Mouse (Mus musculus) midbrain, postnatal 0 days (tissue): ENCODE measurements around the gene Nfam1. TPM values are rescaled to one million over a fixed set of nuclear protein-coding genes. Genes with fewer than 3 reads are reported as not detected.

ENCODE experiments used
- ATAC-seq: fragments of 200-750 bp; cut with Nextera tagmentation; 2 replicates; pipeline ENCODE4 v1.8.0; 2017; ENCODE audit warnings: moderate number of reproducible peaks, mild to moderate bottlenecking, moderate TSS enrichment, moderate library complexity; ENCODE audit not compliant: low FRiP score
- DNase-seq: peaks from one replicate; pipeline ENCODE4 v3.0.0-alpha.2; 2015; ENCODE audit warnings: low spot score
- H3K27ac ChIP-seq: fragments of 300-500 bp; sonication (generic); 2 replicates; pipeline ENCODE4 v1.5.1; 2014; ENCODE audit warnings: low read depth, mild to moderate bottlenecking, low read length, mixed read lengths
- H3K27me3 ChIP-seq: fragments of 300-500 bp; sonication (generic); 2 replicates; pipeline ENCODE4 v1.6.1; 2014; ENCODE audit warnings: low read length, control low read depth, mixed read lengths; ENCODE audit not compliant: insufficient read depth
- H3K36me3 ChIP-seq: fragments of 300-500 bp; sonication (generic); 2 replicates; pipeline ENCODE4 v1.6.1; 2014; ENCODE audit warnings: low read length, control low read depth, mixed read lengths; ENCODE audit not compliant: insufficient read depth
- H3K4me1 ChIP-seq: fragments of 300-500 bp; sonication (generic); 2 replicates; pipeline ENCODE4 v1.6.1; 2014; ENCODE audit warnings: mild to moderate bottlenecking, control low read depth, antibody characterized with exemption, low read length, mixed read lengths; ENCODE audit not compliant: insufficient read depth
- H3K4me2 ChIP-seq: fragments of 300-500 bp; sonication (generic); 2 replicates; pipeline ENCODE4 v1.6.1; 2014; ENCODE audit warnings: low read depth, mild to moderate bottlenecking, low read length, mixed read lengths; ENCODE audit not compliant: poor library complexity, severe bottlenecking
- H3K4me3 ChIP-seq: fragments of 300-500 bp; sonication (generic); 2 replicates; pipeline ENCODE4 v1.5.1; 2014; ENCODE audit warnings: low read depth, mild to moderate bottlenecking, low read length, moderate library complexity
- H3K9ac ChIP-seq: fragments of 300-500 bp; sonication (generic); replicated peaks from 2 replicates; pipeline ENCODE4 v1.6.1; 2014; ENCODE audit warnings: mild to moderate bottlenecking, low read length, moderate library complexity, mixed read lengths; ENCODE audit not compliant: poor library complexity, severe bottlenecking
- H3K9me3 ChIP-seq: fragments of 300-500 bp; sonication (generic); 2 replicates; pipeline ENCODE4 v1.6.1; 2016; ENCODE audit warnings: low read length, control low read depth
- CTCF ChIP-seq: IDR thresholded peaks from 2 replicates; pipeline ENCODE4 v1.5.1; 2016; ENCODE audit warnings: antibody characterized with exemption, mild to moderate bottlenecking
- WGBS: fragments of 180-500 bp; shearing (Covaris S2); extraction: QIAGEN DNeasy Blood & Tissue Kit; methylation state at CpG from one replicate; pipeline ENCODE4 v1.1.7; 2014; 5-methylcytosine and 5-hydroxymethylcytosine counted together
- polyA plus RNA-seq: library from polyadenylated mRNA; unstranded; fragments of >200 nt; fragmentation: Nextera tagmentation; extraction: Ambion mirVana; gene quantifications from 2 replicates; pipeline ENCODE4 v1.2.1, GENCODE M21; 2015
- total RNA-seq: library from RNA; depleted of rRNA; stranded (reverse); fragments of >200 nt; gene quantifications from 2 replicates; pipeline ENCODE4 v1.2.3, GENCODE M21; 2014

Nfam1 gene
- total and polyA plus RNA-seq, 2 experiments from 2014 or later, result 1.9 to 4.1 TPM

DNA sequence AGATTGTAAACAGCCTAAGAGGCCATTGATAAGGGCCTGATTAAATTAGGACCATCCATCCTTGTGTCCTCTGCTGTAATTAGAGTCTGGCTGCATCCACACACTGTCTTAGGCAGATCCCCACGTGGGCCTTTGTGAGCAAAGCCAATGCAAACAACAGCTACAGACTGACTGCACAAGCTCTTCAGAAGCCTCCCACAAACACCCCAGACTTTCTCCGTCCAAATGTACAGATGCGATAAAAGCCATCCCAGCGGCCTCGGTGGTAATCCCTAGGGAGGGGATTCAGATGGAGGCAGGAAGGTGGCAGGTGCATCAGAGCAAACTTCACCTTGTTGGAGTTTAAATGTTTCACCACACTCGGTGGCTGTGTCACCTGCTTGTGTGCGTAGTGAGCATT, 37.9 kb downstream of the Nfam1 start:
- Histone ChIP-seq H3K36me3 (no peaks in the 10 kb centered on the region), H3K27me3 (no peaks in the 10 kb centered on the region), H3K9me3 (no peaks in the 10 kb centered on the region), H3K4me3 (no peak overlapping the region), H3K27ac (peak overlapping the region; percentile 62), H3K9ac (0 out of 2 replicates have a peak overlapping the region, but pooled peaks have one; percentile 13), H3K4me1 (peaks cover 21% of the 10 kb centered on the region; the same call in 1 of the 2 replicates), H3K4me2 (no peak overlapping the region)
- WGBS, result 36% methylated on average over 7 of the region's 7 CpGs
- ATAC-seq, result no peak
- peak; percentile 44 for DNase-seq
- no peak for TF ChIP-seq CTCF

DNA sequence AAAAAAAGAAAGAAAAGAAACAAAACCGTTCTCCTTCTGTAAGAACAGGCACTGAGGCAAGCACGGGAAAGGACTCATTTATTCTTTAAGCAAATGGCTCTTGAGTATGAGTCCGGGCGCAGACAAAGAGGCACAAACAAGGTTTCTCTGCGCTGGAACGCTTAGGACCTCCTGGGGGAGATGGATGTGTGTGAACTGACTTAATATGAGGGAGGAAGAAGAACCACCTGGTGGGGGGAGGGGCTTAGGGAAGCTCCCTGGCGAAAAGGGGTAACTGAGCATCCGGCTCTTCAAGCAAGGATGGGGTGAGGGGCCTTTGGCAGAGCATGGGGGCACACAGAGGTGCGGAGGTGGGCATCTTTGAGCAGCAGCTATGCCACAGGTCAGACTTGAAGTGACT, 40.2 kb downstream of the Nfam1 start:
- Histone ChIP-seq H3K4me1 (peaks cover 21% of the 10 kb centered on the region; the same call in 1 of the 2 replicates), H3K4me3 (no peak overlapping the region), H3K27me3 (no peaks in the 10 kb centered on the region), H3K4me2 (no peak overlapping the region), H3K27ac (no peak overlapping the region), H3K36me3 (no peaks in the 10 kb centered on the region), H3K9me3 (no peaks in the 10 kb centered on the region), H3K9ac (no peak overlapping the region)
- WGBS, result 42% methylated on average over 9 of the region's 9 CpGs
- no peak for TF ChIP-seq CTCF
- ATAC-seq (no peak), DNase-seq (no peak)

GRCm38 (mm10) chr15:82992079-82992783, 40.9 kb downstream of the Nfam1 start:
- DNase-seq, result peak; percentile 72
- H3K4me3 ChIP-seq, result no peak overlapping the region
- no peak overlapping the region for H3K9ac ChIP-seq
- WGBS, result 67% methylated on average over 13 of the region's 13 CpGs
- peaks cover 20% of the 10 kb centered on the region; the same call in 1 of the 2 replicates for H3K4me1 ChIP-seq
- H3K36me3 ChIP-seq, result no peaks in the 10 kb centered on the region
- H3K4me2 ChIP-seq, result no peak overlapping the region
- no peak overlapping the region for H3K27ac ChIP-seq
- H3K9me3 ChIP-seq, result no peaks in the 10 kb centered on the region
- no peak for ATAC-seq
- TF ChIP-seq CTCF, result no peak
- H3K27me3 ChIP-seq, result no peaks in the 10 kb centered on the region

DNA sequence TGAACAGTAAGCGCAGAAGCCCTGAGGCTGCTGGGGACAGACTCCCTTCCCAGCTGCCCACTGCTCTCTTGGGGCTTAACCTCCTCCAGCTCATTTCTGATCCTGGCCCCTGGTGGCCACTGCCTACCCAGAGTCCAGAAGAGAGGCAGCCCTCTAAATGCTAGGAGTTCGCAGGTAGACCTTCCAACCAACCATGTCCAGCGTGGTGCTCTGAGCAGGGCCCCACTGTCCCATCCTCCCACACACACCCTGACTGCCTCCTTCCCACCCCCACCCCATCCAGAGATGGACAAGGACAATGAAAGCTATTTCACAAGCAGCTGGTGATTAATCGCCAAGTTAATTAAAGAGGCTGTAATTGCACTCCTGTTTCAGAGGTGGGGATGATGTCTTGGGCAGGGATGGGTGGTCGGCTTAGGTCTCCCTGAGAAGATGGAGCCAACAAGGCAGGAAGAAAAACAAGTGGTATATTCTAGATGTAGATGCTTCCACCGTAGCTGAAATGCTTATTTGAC, 43.9 kb downstream of the Nfam1 start:
- Histone ChIP-seq H3K27ac (no peak overlapping the region), H3K9me3 (no peaks in the 10 kb centered on the region), H3K4me1 (peaks cover 17% of the 10 kb centered on the region; the same call in 1 of the 2 replicates), H3K4me3 (no peak overlapping the region), H3K4me2 (no peak overlapping the region), H3K27me3 (no peaks in the 10 kb centered on the region), H3K36me3 (no peaks in the 10 kb centered on the region), H3K9ac (no peak overlapping the region)
- WGBS, result 69% methylated on average over 6 of the region's 6 CpGs
- ATAC-seq (no peak), DNase-seq (no peak)
- 0 out of 2 replicates have a peak, but pooled peaks have one; percentile 13 for TF ChIP-seq CTCF

DNA sequence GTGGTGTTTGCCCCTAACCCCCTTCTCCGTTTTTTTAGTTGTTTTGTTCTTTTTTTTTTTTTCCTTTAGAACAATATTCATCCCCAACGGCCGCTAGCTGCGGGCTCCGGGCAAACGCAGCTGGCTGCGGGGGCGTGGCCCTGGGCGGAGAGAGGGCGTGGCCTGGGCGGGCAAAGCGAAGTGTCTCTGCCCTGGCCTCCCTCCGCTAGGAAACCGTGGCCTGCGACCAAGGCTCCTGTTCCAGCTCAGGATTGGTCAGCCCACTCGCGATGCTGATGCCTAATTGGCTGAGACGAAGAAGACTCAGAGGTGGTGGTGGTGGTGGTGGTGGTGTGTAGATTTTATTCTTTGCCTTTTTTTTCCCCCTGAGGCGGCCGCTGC, 45.4 kb downstream of the Nfam1 start, which contains the start of gene Tcf20:
Gene Tcf20 (minus strand): TSS at position 141 of the 381 bp plus-strand sequence.
- Histone ChIP-seq H3K4me1 (peaks cover 24% of the 10 kb centered on the region; the same call in 1 of the 2 replicates), H3K4me3 (peak within 1 kb of the TSS; percentile 44), H3K4me2 (peak within 1 kb of the TSS; percentile 71), H3K36me3 (no peaks in the 10 kb centered on the region), H3K9me3 (no peaks in the 10 kb centered on the region), H3K9ac (peak within 1 kb of the TSS; percentile 37; the same call in 1 of the 2 replicates), H3K27ac (peak within 1 kb of the TSS; percentile 59), H3K27me3 (no peaks in the 10 kb centered on the region)
- no peak for TF ChIP-seq CTCF
- ATAC-seq, result peak; percentile 90
- 1% methylated on average over 20 of the region's 20 CpGs for WGBS
- peak; percentile 93 for DNase-seq
